Mouse (Mus musculus) cerebellum, postnatal 25 days (tissue): ENCODE data around the gene Slc25a3.

Experiments used
- DNase-seq, 2 experiments: peaks; one replicate each; pipeline ENCODE4 v3.0.0; 2021; ENCODE audit warnings: mixed read lengths in 2 of 2

Gene Slc25a3

DNA sequence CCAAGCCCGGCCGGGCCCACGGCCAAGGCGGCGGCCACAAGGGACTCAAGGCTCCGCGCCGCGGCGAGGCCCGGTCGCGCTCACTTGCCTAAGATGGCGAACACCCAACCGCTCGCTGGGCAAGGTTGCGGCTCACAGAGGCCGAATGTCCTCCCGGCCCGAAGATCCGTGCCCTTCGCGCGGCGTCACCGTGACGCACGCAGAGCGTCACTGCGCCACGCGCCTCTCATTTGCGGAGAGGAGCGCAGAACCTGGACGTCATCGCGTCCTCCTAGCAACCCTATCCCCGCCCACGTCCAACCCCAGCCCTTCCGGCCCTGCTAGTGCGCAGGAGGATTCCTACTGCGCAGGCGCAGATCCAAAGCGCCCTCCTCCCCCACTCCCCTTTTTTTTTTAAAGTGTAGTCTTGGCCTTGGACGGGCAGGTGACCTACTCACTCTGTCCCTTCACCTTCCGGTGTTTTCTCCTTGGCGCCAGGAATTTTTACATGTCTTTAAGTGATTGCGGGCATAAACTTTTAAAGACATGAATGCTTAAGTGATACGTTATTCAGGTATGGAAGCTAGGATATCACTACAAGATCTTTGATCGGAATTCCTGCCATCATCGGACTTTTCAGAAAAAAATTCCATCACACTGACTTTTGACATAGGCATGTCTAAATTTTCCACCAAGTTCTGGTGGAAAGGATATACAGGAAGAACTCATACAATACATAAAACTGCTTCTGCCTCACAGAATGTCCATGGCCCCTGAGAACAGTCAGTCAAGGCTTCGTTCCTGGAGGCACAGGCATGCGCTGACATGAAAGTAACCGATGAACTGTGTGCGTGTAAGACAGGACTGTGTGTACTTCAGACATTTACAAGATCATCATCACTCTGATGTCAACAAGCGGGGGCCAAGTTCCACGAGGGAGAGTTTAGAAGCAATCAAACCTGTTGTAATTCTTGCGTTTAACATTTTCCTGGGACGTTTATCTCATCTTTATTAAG, at the start of gene Slc25a3:
Gene Slc25a3 (minus strand): TSS at position 232 of the 995 bp plus-strand sequence.
- peak; percentile 98 to 99 for DNase-seq

DNA sequence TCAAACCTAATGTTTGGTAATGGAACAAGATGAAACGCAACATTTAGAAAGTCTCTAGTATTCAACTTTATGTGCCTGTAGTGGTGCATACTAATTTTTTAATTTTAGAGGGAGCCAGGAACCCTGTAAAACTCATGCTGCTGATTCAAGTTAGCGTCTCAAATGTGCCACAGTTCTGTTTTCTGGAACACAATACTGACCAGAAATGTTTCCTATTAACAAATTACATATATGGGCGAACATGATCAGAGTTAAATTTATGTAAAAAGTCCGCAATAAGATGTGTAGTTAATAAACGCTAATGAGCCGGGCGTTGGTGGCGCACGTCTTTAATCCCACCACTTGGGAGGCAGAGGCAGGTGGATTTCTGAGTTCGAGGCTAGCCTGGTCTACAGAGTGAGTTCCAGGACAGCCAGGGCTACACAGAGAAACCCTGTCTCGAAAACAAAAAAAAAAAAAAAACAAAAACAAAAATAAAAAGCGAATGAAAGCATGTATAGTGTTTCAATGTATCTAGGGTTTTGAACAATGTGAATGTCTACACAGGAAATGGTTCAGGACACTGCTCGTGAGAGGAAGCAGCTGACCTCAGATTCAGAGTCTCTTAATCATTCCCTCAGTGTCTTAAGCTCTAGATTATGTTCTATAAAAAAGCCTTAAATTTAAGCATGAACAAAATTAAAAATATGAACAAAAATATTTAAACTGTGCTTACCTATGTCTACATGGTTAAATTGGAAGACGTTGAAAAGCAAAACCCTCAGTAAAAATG, 48.7 kb upstream of the Slc25a3 start:
- no peak for DNase-seq

DNA sequence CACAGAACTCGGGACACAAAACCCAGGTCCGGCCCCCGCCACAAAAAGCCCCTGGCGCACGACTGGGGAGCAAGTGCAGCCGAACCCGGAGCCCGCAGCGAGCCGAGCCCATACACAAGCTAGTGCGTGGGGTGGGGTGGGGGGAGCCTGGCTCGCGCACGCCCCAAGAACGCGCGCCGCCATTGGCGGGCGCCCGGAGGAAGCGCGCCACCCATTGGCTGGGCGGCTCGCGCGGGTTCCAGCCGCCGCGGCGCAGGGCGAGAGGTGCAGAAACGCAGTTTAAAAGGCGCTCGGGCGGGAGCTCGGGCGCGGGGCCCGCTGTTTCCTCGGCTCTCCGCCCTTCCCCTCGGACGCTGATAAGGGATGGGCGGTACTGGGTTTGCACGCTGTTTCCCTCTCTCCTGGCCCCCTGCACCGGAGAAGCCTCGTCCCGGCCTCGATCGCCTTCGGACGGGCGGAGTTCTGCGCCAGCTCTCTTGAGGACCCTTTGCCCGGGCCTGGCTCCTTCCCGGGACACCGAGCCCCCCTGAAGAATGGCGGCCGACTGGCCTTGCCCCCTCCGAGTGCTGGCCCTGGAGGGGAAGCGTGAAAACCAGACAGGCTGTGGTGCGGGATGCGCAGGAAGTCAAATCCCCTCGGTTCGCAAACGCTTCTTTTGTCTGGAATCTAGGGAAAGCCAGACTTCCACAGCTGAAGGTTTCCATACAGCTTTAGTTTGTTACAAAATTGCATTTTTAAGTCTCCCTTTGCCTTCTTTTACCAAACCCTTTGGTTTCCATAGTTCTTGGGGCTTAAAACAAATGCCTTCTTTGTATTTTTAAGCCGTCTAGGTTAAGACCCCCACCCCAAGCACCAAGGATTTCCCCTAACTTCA, 47.8 kb upstream of the Slc25a3 start:
- DNase-seq: peak; percentile 96 to 98

DNA sequence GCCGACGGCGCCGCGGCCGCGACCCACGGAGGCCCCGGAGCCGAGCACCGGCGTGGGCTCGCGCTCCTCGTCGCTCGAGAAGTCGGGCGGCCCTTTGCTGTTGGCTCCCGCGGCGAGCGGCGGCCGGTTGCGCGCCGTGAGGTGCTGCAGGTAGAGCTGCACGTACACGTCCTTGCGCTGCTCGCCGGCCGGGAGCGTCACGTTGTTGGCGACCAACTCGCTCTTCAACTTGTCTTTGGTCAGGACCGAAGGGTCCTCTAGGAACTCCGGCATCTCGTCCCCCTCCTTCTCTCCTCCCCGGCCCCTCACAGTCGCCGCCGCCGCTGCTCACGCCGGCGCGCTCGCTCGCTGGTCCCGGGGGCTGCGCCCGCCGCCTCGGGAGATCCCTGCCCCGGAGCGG, 47.2 kb upstream of the Slc25a3 start:
- DNase-seq: peak in 1 of 2 experiments; percentile 74

DNA sequence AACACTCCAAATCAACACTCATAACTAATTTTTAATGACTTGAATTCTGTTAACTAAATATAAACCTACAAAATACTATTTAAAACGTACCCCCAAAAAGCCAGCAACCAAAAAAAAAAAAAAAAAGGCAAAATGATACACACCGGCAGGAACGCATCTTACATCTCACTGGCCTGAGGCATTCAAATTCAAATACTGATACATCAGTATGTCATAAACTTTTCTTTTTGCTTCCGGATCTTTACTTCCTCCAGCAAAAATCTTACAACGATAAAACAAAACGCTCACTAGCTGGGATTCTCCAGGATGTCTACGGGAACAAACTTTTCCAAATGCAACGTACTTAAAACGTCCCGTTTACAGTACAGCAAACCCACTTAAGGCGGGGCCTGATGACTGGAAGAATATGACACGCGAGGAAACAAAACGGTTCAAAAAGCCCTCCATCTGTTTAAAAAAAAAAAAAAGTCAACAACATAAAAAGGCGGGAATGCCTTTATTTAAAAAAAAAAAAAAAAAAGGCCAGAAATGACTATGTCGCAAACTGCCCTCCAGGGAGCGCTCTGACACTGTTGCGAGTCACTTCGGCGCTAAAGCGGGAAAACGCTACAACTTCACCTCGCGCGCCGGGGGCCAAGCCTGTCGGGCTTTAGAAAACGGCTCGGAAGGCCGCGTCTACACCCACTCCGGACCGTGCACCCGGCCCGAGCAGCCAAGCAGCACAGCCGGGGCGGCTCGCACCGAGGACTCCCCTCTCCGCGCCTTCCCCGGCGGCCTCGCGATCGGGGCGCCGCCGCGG, 46.5 kb upstream of the Slc25a3 start:
- DNase-seq: peak; percentile 88 to 92

DNA sequence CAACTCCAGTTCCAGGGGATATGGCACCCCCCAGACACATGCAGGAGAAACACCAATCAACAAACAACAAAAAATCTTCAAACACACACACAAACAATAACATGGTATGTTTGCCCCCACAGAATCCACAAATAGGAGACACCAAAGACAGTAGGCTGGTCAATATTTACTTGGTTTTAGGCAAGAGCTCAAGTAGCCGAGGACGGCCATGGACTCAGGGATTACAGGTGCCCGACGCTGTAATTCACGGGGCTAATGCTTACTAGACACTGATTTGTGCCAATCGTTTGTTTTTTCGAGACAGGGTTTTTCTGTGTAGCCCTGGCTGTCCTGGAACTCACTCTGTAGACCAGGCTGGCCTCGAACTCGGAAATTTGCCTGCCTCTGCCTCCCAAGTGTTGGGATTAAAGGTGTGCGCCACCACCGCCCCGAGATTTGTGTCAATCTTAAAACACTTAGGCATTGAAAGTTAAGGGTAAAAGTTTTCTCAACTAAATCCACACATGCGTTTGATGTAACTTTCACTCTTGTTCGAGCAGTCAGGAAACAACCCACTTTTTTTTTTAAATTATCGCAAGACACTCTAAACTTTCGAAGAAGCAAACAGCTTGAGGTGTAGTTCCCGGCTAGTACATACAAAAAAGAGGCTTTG, 45.7 kb upstream of the Slc25a3 start:
- DNase-seq: no peak

DNA sequence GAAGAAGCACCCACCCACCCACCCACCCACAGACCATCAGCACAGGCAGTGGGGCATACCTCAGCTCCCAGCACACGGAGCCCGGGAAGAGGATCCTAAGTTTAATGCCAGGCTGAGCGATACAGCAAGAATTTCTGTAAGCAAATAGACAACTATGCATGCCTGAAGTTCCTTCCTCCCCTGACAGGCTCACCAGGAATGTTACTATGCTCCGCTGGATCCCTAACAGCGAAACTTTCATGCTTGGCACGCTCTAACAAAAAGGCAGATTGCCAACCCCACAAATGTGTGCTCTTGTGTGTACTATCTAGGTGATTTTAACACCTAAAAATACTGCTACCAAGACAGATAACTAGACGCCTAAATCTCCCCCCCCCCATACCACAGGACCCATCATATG, 43.5 kb upstream of the Slc25a3 start:
- no peak for DNase-seq

DNA sequence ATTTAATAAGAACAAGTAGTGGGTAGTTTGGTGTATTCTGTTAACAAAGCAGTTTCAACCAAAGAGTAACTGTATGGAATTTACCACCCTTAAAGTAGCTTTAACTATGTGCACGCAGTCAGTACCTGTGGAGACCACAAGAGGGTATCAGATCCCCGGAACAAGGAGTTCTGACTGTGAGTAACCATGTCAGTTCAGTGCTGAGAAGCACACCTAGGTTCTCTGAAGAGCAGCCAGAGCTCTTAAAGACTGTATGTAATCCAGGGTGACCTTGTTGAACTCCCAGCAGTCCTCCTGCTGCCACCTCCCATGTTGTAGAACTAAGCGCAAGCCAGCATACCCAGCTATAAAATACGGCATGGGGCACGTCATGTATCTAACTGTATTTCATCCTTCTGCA, 43.0 kb upstream of the Slc25a3 start:
- peak; percentile 43 to 73 for DNase-seq

DNA sequence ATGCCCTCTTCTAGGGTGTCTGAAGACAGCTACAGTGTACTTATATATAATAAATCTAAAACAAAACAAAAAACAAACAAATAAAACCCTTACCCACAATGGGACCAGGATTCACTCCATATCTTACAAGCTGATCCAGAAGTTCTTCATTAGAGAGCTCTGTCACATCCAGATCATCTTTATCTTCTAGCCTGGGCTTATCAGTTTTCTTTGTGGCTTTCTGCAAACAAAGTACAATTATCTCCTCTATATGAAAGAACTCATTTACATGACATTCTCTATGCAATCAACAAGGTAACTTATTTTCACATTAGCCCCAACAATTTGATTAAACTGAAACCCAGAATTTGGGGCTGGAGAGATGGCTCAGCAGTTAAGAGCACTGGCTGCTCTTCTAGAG, 42.0 kb upstream of the Slc25a3 start:
- DNase-seq: no peak

DNA sequence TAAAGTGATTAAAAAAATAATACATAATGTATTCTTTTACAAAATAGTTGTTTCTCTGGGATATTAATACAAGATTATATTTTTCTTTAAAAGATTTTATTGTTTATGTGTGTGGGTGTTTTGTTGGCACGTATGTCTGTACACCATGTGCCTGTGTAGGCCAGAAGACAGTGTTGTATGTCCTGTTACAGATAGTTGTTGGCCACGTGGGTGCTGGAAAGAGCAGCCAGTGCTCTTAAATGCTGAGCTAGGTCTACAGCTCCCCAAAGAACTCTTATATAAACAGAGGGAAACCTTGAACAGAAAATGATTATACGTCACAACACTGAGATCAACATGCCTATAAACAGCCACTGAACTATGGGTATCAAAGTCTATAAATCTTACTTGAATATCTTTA, 40.6 kb upstream of the Slc25a3 start:
- no peak for DNase-seq

DNA sequence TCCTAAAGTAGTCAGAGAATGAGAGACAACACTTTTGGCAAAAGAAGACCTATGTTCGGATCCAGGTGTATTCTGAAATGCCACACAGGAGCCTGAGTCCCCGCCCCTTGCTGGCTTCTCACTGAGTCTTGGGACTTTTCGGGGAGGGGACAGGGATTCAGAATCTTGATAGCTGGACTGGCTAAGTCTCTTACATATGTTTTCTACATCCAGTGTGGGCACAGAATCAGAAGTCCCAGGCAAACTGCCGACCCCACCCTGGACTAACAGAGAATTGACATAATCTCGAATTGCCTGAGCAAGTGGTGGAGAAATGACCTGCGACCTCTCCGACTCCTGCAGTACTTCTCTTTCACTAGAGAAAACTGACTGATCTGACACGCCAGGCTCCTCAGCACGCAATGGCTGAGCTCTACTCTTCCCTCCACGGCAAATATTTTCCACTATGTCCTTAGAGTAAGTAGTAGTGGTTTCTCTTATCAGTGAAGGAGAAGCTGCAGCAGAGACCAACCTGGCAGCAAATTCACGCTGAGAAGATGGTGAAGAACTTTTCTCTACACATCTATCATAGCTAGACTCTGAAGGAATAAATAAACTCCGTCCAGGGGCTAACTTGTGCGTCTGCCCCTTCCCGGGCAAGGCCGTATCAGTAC, 38.8 kb upstream of the Slc25a3 start:
- DNase-seq: no peak

DNA sequence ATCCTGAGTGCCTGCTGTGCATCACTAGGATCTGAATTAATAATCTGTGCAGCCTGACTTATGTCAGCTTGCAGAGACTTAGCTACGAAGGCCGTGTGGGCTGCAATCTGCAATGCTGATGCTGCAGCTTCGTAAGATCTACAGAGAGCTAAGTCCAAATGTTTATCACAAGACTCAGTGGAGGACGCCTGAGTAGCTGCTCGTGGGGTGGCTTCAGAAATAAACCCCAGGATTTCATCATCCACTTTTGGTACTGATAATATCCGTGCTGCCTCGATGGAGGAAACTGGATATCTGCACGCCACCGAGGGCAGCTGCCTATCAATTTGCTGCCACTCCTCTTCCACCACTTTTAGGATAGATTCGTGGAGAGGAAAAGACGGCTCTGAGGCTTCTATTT, 38.2 kb upstream of the Slc25a3 start:
- DNase-seq: no peak

DNA sequence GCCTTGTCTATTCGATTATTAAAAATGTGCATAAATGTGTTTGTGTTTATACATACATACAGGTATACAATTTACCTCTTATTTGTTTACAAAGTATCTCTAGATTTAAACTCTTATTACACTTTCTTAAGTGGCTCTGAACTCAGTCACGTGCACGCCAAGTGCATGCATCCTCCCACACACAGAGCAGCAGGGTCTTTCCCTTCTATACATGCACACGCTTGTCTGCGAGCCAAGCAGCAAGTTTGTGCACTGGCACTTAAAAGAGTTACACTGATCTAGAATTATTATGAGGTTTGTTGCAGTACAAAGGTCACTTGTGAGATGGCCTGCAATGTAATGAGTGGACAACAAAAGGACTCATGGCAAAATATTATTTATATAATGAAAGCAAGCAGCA, 37.1 kb upstream of the Slc25a3 start:
- no peak for DNase-seq

DNA sequence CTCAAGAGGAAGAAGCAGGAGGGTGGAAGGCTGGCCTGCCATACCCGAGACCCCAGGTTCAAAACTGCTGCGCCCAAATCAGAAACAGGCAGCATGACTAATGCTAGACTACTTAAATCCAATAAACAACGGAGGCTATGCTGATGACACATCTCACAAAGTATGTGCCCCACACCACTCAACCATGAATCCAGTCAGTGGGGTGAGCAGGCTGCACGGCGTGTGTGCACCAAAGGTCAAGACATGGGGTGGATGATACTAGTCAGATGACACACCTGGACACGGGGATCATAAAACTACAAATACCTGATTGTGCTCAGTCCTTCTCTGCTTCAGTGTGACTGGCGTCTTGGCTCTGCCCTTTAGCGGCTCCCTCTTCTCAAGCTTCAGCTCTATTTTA, 34.6 kb upstream of the Slc25a3 start:
- DNase-seq: no peak

DNA sequence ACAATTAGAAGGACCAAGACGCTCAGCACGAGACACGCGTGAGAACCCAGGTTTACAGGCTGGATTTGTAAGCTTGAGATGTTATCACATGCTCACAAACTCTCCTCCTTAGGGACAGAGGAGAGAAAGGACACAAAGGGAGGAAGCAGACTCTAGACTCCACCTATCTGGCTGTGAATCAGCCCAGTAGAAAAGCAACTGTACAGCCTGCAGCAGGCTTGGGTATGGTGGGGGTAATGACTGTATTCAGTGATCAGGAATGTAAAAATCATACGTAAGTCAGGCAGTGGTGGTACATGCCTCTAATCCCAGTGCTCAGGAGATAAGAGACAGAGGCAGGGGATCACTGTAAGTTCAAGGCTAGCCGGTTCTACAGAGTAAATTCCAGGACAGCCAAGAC, 32.5 kb upstream of the Slc25a3 start:
- no peak for DNase-seq

DNA sequence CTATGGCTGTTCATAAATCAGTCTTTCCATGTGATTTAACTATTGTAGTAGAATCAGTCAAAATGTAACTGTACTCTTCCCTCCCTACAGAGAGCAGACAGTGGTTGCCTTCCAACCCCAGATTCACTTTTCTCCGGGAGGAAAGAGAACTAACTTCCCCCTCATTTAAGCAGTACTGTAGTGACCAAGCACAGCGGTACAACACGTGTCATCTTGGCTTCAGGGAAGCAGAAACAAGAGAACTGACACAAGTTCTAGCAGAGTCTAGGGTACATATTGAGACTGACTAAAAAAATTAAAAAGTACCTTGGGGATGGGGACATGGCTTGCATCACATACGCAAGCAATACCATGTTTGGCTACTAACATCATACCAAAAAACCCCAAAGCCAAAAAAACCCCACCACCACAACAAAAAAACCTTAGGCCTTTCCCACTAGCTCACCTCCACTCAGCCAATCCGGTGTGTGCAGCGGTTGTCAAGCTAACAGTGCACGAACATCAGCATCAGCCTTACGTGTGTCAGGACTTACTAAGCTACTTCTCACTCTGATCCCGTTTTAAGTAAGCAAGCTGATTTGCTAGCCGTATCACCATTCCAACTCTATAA, 30.1 kb upstream of the Slc25a3 start:
- DNase-seq: no peak

DNA sequence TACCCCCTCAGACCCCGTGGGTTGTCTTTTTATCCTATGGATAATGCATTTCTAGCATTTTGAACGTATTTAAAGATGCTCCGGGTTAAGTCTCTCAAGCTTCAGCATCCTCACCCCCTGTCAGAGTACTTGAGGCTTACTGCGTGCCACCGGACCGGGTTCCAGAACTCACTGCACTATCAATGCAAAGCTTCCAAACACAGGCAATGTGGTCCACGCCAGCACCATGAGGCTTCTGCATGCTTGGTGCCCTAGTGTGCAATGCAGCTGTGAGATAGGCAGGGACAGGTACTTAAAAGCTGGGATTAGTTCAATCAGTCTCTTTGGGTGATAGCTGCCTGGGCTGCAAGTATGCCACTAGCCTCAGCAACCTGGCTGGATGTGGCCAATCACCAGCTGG, 21.6 kb upstream of the Slc25a3 start:
- no peak for DNase-seq

DNA sequence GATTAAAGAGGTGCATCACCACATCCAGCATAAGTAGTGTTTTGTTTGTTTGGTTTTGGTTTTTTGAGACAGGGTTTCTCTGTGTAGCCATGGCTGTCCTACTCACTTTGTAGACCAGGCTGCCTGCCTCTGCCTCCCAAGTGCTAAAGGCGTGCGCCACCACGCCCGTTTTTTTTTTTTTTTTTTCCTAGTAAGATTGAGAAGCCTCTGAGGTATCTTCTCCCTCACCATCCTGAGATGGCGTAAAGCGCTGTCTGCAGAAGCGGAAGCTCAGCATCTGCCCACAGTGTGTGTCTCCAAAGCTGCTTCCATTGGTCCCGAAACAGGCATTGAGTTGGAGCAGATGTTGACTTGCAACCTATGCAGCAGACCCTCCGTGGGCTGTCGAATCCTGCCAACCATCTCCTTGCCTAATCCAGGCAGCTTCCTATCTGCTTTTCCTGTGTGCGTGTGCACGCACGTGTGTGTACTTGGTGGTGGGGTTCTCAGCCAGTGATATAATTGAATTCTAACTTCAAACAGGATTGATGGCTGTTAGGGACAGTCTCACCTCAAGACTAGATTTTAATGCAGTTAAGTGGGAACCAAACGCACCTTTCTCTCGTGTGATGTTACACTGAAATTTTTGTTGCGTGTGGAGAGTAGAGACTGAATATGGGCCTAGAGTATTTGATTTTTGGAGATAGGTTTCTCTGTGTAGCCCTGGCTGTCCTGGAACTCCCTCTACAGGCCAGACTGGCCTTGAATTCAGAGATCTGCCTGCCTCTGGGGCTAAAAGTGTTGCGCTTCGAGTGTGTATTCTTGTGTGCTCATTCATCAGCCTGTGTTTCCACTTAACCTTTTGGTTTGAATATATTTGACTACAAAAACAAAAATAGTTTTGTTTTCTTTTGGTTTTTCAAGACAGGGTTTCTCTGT, 19.7 kb upstream of the Slc25a3 start:
- DNase-seq: no peak

DNA sequence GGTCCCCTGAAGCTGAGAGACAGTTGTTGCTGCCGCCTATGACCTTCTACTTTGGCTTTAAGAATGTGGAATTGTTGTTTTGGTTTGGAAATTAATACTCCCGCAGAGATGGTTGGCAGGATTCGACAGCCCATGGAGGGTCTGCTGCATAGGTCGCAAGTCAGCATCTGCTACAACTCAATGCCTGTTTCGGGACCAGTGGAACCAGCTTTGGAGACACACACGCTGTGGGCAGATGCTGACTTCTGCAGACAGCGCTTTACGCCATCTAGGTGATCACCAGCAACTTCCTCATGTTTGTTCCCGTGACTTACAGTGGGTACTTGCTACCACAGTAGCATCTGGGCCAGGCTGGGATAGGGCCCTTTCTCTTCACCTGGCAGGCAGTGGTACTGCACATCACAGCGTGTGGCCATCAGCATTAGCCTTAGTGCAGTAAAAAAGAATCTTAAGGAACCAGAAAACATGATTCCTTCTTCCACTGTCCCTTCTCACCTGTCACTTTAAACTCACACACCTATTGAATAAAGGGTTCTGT, 18.9 kb upstream of the Slc25a3 start:
- no peak for DNase-seq
